Mouse (Mus musculus) limb, embryonic 11.5 days (tissue): ENCODE data around the gene Cd59a. TPM values are rescaled to one million over a fixed set of nuclear protein-coding genes. Genes with fewer than 3 reads are reported as not detected.
"Not testable (repeated sequence)": the region's sequence is repeated elsewhere in the genome, so short reads cannot be mapped to it uniquely, and the experiment has no call there.

Source experiments
- ATAC-seq: fragments of 200-750 bp; cut with Nextera tagmentation; 2 replicates; pipeline ENCODE4 v1.8.0; 2017; ENCODE audit warnings: low read depth; ENCODE audit not compliant: insufficient number of reproducible peaks, low FRiP score, low TSS enrichment
- DNase-seq: peaks from one replicate; pipeline ENCODE4 v3.0.0-alpha.2; 2015; ENCODE audit warnings: low spot score
- H3K27ac ChIP-seq: fragments of 300-500 bp; sonication (generic); replicated peaks from 2 replicates; pipeline ENCODE4 v1.5.1; 2014; ENCODE audit warnings: low read depth, mild to moderate bottlenecking, low read length
- H3K27me3 ChIP-seq: fragments of 300-500 bp; sonication (generic); 2 replicates; pipeline ENCODE4 v1.6.1; 2014; ENCODE audit warnings: mild to moderate bottlenecking, low read length, mixed read lengths; ENCODE audit not compliant: control insufficient read depth, insufficient read depth
- H3K36me3 ChIP-seq: fragments of 300-500 bp; sonication (generic); 2 replicates; pipeline ENCODE4 v1.6.1; 2014; ENCODE audit warnings: mild to moderate bottlenecking, low read length, moderate library complexity, mixed read lengths; ENCODE audit not compliant: control insufficient read depth, insufficient read depth
- H3K4me1 ChIP-seq: fragments of 300-500 bp; sonication (generic); 2 replicates; pipeline ENCODE4 v1.6.1; 2014; ENCODE audit warnings: low read length, mixed read lengths; ENCODE audit not compliant: control insufficient read depth, insufficient read depth
- H3K4me2 ChIP-seq: fragments of 300-500 bp; sonication (generic); 2 replicates; pipeline ENCODE4 v1.6.1; 2014; ENCODE audit warnings: low read depth, mild to moderate bottlenecking, moderate library complexity; ENCODE audit not compliant: severe bottlenecking
- H3K4me3 ChIP-seq: fragments of 300-500 bp; sonication (generic); 2 replicates; pipeline ENCODE4 v1.5.1; 2014; ENCODE audit warnings: low read depth, low read length
- H3K9ac ChIP-seq: fragments of 300-500 bp; sonication (generic); 2 replicates; pipeline ENCODE4 v1.6.1; 2014; ENCODE audit warnings: mild to moderate bottlenecking, low read length
- H3K9me3 ChIP-seq: fragments of 300-500 bp; sonication (generic); 2 replicates; pipeline ENCODE4 v1.6.1; 2016; ENCODE audit warnings: low read length; ENCODE audit not compliant: control insufficient read depth
- WGBS: fragments of 180-500 bp; shearing (Covaris S2); extraction: QIAGEN DNeasy Blood & Tissue Kit; methylation state at CpG from one replicate; pipeline ENCODE4 v1.1.7; 2014; 5-methylcytosine and 5-hydroxymethylcytosine counted together
- polyA plus RNA-seq: library from polyadenylated mRNA; unstranded; fragments of >200 nt; fragmentation: Nextera tagmentation; extraction: Ambion mirVana; gene quantifications from 2 replicates; pipeline ENCODE4 v1.2.1, GENCODE M21; 2014

Cd59a gene
- polyA plus RNA-seq, 1 experiment from 2014 or later: 19.2 TPM

DNA sequence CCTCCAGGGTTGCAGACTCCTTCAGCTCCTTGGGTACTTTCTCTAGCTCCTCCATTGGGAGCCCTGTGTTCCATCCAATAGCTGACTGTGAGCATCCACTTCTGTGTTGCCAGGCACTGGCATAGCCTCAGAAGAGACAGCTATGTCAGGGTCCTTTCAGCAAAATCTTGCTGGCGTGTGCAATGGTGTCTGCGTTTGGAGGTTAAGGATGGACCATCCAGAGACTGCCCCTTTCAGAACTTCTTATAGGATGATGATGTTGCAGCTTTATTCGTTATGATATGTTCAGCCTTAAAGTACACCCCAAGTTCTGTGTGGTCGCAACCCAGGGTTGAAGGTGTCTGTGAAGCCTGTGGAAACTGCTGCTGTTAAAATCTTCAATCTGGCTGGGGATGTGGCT, 1.8 kb downstream of the Cd59a start:
- not testable (repeated sequence) for DNase-seq

DNA sequence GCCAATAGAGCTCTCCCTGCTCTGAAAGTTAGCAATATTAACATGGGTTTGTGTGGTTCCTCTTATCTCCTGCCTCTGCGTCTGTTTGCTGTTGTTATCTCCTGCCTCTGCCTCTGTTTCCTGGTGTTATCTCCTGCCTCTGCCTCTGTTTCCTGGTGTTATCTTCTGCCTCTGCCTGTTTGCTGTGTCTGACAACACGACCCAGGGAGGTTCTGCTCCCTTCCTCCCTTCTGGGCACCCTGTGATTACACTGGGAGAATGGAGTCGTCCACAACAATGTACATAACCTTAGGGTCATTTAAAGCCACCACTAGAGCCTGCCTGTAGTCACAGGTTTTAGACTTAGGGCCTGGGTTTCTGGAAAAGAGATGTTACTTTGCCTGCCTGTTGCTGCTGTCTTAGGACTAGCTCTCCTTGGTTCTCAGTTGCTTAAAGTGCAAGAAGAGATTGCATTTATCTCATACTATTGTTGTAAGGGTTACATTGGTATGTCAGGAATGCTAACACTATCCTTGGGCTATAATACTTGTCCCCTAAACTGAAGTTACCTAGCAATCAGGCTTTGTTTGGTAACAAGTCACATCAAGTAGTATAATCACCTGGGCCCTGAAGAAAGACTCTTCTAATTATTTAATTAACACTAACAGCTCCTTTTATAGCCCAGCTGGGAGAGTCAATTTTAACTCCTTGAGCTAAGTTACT, 3.1 kb downstream of the Cd59a start:
- DNase-seq (no peak), ATAC-seq (no peak)
- 36% methylated on average over 3 of the region's 3 CpGs for WGBS
- Histone ChIP-seq H3K36me3 (no peaks in the 10 kb centered on the region), H3K27me3 (no peaks in the 10 kb centered on the region), H3K9ac (no peak overlapping the region), H3K27ac (no peak overlapping the region), H3K9me3 (no peaks in the 10 kb centered on the region), H3K4me1 (0 out of 2 replicates have a peak, but pooled peaks cover 3% of the 10 kb centered on the region), H3K4me3 (no peak overlapping the region), H3K4me2 (no peak overlapping the region)

More for the DNA sequence above, 1.8 kb downstream of the Cd59a start:
- H3K4me3 ChIP-seq, H3K4me1 ChIP-seq, ATAC-seq, H3K27me3 ChIP-seq, H3K9ac ChIP-seq, H3K27ac ChIP-seq, H3K36me3 ChIP-seq, H3K9me3 ChIP-seq, H3K4me2 ChIP-seq: not testable (repeated sequence)
- WGBS: 95% methylated on average over 4 of the region's 4 CpGs

DNA sequence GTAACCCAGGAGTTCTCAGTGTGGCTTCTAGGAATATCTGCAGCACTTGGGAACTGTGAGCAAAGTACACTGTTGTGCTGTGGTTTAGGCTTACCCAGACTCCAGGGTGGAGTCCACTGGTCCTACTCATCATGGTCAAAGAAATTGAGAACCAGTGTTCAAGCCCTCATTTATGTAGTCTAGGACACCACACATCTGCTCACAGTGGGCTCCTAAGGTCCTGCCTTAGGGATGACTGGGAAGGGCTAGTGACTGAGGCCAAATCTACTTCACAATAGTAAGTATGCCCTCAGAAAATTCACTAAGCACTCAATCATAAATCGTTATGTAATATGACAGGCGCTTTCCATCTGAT, 3.6 kb downstream of the Cd59a start:
- Histone ChIP-seq H3K36me3 (no peaks in the 10 kb centered on the region), H3K27ac (no peak overlapping the region), H3K4me3 (no peak overlapping the region)

DNA sequence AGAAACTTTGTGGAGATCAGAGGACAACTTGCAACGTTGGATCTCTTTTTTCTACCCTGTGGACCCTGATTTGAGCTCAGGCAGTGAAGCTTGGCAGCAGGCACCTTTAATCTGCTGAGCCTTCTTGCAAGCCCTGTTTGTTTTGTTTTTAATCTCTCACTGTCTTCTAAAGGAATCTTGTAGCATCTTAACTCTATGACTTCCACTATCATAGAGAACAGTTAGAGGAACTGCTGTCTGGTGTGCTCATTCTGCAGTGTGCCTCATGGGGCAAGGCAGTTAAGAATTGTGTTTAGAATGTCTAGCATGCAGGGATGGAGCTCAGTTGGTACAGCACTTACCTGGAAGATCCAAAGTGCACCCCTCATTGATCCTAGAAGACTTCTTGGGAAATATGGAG, 4.3 kb downstream of the Cd59a start:
- Histone ChIP-seq H3K27ac (no peak overlapping the region), H3K9ac (no peak overlapping the region), H3K4me1 (0 out of 2 replicates have a peak, but pooled peaks cover 3% of the 10 kb centered on the region), H3K9me3 (no peaks in the 10 kb centered on the region), H3K27me3 (no peaks in the 10 kb centered on the region), H3K4me2 (no peak overlapping the region), H3K36me3 (no peaks in the 10 kb centered on the region), H3K4me3 (no peak overlapping the region)
- DNase-seq (no peak), ATAC-seq (no peak)
- WGBS: 70% methylated on average over 1 of the region's 1 CpGs

More for the DNA sequence above, 3.6 kb downstream of the Cd59a start:
- DNase-seq (no peak), ATAC-seq (no peak)
- Histone ChIP-seq H3K4me1 (0 out of 2 replicates have a peak, but pooled peaks cover 3% of the 10 kb centered on the region), H3K9me3 (no peaks in the 10 kb centered on the region), H3K9ac (no peak overlapping the region), H3K27me3 (no peaks in the 10 kb centered on the region), H3K4me2 (no peak overlapping the region)
- WGBS: 96% methylated on average over 2 of the region's 2 CpGs

DNA sequence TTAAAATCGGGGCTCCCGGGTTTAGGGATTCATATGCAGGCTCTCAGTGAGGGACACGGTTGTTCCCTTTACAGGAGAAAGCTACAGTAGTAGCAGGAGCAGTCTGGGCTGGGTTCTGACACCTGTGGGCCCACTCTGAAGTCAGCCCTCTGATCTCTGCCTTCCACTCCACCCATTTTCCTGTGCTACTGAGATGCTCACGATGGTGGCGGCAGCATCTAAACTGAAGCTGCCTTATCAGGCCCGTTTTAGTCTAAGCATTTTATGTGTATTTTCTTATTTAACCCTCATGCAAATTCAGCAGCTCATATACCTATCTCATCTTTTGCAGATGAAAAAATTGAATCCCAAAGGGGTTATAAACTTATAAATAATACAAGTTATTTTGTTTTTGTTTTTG, 9.2 kb downstream of the Cd59a start:
- no peaks in the 10 kb centered on the region for H3K9me3 ChIP-seq
- H3K4me2 ChIP-seq: no peak overlapping the region
- no peak overlapping the region for H3K27ac ChIP-seq
- 87% methylated on average over 6 of the region's 6 CpGs for WGBS
- H3K36me3 ChIP-seq: no peaks in the 10 kb centered on the region
- no peaks in the 10 kb centered on the region for H3K27me3 ChIP-seq
- no peaks in the 10 kb centered on the region for H3K4me1 ChIP-seq
- DNase-seq (no peak), ATAC-seq (no peak)
- no peak overlapping the region for H3K4me3 ChIP-seq
- no peak overlapping the region for H3K9ac ChIP-seq

DNA sequence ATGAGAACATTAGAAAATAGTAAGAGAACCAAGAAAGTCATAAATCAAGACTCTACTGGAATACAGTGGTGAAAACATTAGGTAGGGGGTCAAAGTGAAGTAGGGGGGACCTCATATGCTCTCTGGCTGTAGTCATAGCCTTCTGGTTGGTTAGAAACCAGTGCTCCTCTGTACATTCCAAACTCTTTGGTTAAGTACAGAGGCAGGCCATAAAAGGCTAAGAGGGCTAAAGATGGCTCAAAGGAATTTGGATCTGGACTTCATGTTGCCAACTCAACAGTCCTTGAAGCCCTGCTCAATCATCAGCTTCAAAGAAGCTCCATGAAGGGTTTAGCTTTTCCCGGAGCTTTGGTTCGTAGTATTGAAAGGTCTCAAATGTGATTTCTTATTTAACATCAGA, 13.4 kb downstream of the Cd59a start:
- not testable (repeated sequence) for H3K4me1 ChIP-seq, ATAC-seq, H3K9ac ChIP-seq, H3K9me3 ChIP-seq, H3K4me3 ChIP-seq, H3K36me3 ChIP-seq, H3K27me3 ChIP-seq, DNase-seq, H3K27ac ChIP-seq, H3K4me2 ChIP-seq
- 59% methylated on average over 2 of the region's 2 CpGs for WGBS

DNA sequence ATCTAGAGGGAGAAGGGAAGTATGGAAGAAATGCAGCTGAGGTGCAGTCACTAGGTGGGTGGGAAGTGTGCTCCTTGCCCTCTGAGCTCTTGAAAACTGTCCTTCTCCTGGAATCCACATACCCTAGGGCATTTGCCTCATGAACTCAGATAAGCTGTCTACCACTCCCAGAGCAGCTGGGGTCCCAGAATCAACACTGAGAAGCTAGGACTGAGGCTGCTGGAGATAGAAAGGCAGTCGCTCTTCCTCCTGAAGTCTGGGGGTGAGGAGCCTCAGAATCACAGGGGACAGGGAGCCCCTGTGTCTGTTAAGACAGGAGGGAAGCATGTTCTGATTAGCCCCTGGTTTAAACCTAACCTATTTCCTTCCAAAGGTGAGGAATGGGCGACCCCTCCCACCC, 13.9 kb downstream of the Cd59a start:
- DNase-seq: no peak
- Histone ChIP-seq H3K9ac (no peak overlapping the region), H3K4me3 (no peak overlapping the region), H3K9me3 (no peaks in the 10 kb centered on the region), H3K4me1 (no peaks in the 10 kb centered on the region), H3K36me3 (no peaks in the 10 kb centered on the region), H3K27me3 (no peaks in the 10 kb centered on the region), H3K27ac (no peak overlapping the region), H3K4me2 (no peak overlapping the region)
- no peak for ATAC-seq
- WGBS: 54% methylated on average over 2 of the region's 2 CpGs

DNA sequence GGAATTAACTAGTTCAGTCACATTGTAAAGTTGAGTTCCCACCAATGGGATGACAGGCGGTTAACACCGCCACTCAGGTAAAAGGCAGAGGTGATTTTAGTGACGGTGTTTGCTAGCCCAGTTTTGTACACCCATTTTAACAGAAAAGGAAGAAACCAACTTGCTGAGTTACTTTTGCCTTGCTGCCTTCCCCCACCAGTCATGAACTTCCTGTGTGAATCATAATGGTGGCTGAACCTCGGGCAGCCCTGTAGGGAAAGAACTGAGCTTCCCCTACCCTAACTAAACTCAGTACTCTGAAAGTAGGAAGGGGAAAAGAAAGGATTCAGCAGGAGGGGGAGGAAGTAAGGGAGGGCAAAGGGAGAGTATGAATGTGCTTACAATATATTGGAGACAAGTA, 14.4 kb downstream of the Cd59a start:
- Histone ChIP-seq H3K27me3 (no peaks in the 10 kb centered on the region), H3K36me3 (no peaks in the 10 kb centered on the region), H3K9me3 (no peaks in the 10 kb centered on the region), H3K4me1 (no peaks in the 10 kb centered on the region), H3K9ac (no peak overlapping the region), H3K4me3 (no peak overlapping the region), H3K27ac (no peak overlapping the region), H3K4me2 (no peak overlapping the region)
- DNase-seq (no peak), ATAC-seq (no peak)
- 85% methylated on average over 4 of the region's 4 CpGs for WGBS
